Mouse (Mus musculus) lung, postnatal 0 days (tissue): ENCODE results near the gene Lhb.

Source experiments
- CTCF ChIP-seq: IDR thresholded peaks from 2 replicates; pipeline ENCODE4 v1.5.1; 2016; ENCODE audit warnings: antibody characterized with exemption, mild to moderate bottlenecking
- EP300 ChIP-seq: IDR thresholded peaks from 2 replicates; pipeline ENCODE4 v1.6.1; 2016; ENCODE audit warnings: antibody characterized with exemption, mild to moderate bottlenecking, control low read depth

DNA sequence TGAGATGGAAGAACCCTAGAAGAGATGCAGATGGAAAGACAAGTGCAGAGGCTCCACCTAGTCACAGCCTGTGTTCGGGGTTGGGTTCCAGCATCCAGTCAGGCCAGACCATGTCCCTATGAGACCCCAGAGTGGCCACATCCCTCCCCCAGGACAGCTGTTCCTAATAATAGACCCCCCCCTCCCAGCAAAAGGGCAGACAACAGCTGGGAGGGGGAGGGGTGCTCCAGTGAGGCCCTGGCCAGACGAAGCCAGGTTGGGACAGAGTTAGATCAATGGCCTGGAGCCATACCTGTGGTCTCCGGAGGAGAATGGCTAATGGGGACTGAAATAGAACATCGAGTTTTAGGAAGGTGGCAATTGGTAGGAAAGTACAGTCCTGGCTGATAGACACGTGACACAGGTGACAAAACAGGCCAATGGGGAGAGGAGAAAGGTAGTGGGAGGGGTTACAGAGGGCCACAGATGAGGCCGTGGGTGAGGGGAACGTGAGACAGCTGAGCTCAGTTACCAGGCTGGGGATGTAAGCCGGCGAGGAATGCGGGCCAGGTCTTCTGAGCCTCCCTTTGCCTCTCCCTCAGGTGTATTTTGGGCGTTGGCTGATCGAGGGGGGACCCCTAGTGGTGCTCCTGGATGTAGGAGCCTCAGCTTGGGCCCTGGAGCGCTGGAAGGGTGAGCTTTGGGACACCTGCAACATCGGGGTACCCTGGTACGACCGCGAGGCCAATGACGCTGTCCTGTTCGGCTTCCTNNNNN lies 17.1 kb downstream of the Lhb start, which contains the start of gene Ruvbl2:
- TF ChIP-seq CTCF (peak; percentile 60), EP300 (no peak)
